Mouse (Mus musculus): ENCODE results near the gene Akna.

Akna gene

DNA sequence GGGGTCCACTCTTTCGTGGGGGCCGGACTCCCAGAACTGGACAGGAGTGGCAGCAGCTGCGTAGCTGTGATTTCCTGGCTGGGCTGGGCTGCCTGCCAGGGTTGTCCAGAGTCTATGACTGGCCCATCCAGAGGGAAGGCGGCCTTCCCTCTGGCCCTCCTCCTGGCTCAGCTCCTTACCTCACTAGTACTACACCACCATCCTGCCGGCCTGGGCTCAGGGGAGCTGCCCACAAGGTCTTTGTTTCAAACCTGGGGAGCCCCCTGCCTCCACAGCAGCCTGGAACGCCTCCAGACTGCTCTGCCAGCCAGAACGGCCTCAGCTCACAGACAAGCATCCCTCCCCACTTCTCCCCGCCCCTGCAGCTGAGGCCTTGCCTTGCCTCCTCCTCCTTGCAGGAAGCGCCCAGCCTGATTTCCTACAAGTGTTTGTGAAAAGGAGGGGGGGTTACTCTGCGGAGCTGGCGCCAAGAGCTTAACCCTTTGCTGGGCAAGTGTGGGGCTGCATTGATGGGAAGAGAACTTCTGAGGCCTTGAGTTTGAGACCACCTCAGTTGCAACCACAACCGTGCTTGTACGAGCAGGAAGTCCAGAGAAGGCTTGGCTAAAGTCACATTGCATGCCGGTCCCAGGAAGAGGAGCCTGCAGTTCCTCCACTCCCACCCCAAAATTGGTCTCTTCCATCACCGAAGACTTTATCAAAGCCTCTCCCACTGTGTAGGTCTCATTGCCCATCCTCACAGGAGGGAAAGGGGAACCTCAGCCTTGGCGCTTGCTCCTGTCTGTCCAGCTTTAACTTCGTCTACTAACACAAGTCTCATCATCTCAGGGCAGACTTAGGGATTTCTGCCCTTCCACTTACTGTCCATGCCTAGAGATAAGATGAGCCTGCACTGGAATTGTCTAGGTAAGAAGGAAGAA is at the start of gene Akna:
TSS of gene Akna (minus strand) at position 315 of the 920 bp plus-strand sequence.
- DNase-seq (ENCODE audit: low spot score), result peak; percentile 48

DNA sequence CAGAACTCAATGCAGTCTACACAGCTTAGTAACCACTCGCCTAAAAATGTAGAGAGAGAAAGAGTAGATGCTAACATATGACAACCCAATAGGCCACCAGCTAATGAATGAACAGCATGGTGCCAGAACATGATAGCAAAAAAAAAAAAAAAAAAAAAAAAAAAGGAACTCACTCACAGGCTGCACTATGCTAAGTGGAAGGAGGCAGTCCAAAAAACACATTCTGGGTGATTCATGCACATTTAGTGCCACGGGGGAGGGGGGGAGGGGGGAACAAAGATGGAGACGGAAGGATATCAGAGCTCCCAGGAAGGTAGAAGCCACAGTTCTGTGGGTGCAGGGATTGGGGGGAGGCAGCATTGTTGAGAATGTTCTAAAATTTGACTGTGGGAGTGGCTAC is 49.4 kb upstream of the Akna start:
- DNase-seq (ENCODE audit: low spot score), result no peak

DNA sequence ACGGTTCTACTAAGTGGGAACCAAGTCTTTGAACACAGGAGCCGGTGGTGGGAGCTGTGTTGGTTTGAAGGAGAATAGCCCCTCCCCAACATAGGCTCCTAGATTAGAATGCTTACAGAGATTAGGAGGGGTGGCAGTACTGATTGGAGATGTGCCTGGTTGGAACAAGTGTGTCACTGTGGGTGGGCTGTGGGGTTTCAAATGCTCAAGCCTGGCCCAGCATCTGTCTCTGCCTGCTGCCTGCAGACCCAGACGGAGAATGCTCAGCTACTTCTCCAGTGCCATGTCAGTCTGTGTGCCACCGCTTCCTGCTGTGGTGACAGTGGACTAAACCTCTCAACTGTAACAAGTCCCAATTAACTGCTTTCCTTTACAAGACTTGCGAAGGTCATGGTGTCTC is 47.4 kb upstream of the Akna start:
- no peak for DNase-seq (ENCODE audit: low spot score)

DNA sequence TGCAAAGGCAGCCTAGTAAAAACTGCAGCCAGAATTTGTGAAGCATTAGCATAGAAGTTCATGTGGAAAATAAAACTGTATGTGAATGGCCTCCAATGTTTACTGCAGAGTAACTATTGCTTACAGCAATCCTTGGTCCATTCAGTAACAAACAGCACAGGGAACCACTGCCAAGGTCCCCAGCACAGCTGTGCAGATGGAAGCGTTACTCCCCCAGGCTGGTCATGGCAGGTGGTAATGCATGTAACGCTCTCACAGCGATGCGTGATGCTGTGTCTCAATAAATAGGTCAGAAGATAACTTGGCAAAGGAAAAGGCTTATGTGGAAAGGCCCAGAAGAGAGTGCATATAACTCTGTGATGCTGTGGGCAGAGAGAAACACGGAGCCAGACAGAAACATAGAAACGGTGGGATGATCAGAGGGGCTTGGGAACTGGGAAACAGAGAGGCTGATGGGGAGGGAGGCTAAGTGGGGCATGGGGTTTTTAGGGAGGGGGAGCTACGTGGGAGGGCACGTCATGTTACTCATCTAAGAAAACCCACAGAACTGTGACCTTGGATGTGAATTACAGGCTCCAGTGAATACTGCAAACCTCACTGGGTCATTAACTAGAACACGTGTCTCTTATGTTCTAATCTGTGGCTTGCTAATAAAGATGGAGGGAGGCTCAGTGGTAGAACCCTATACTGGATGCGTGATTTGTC is 41.4 kb upstream of the Akna start:
- DNase-seq (ENCODE audit: low spot score), result no peak

DNA sequence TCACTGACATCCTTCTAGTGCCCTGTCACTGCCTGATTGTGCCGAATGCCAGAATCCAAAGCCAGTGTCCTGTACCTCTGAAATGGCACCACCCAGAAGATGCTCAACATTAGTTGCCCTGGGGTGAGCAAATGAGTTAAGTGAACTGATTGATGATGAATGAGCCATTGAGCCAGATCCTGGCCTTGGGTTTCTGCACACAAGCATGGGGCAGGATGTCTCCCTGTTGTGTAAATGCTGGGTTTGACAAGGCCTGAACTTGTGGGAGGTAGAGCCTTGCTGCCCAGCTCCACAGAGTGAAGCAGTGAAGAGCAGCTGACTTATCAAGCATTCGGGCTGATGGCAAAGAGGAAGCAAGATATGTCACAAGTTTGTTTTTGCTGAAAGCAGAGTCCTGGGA is 39.9 kb upstream of the Akna start:
- no peak for DNase-seq (ENCODE audit: low spot score)

DNA sequence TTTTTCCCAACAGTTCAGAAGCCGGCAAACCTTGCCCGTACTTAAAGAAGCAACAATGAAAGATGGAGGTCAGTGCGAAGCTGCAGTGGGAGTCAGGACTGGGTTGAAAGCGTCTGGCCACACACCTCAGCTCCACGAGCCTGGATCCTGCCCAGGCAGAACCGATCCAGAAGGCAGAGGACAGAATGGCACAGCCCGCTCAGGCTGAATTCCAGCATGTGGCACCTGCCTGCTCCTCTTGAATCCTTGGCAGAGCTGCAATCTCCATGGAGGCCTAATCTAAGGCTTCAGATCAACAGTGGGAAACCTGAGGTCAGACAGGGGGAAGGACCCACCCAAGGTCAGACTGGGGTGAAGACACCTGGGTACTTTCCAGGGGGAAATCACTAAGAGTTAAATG is 38.5 kb upstream of the Akna start:
- DNase-seq (ENCODE audit: low spot score), result no peak

DNA sequence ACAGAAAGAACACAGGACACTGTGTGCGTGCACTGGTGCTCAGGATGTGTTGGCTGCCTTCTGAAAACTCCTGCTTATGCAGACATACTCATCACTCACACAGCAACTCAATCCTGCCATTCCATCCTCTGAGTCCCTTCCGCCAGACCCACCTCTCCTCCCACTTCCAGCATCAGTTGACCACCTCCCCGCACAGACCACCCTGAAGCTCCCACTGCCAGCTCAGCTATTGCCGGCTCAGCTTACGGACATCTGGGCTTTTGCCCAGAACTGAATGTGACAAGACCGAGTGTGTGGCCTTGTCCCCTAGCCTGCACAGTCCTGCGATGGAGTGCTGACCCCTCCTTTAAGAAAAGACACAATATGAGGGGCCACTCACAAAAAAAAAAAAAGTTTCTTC is 37.1 kb upstream of the Akna start:
- DNase-seq (ENCODE audit: low spot score), result no peak

DNA sequence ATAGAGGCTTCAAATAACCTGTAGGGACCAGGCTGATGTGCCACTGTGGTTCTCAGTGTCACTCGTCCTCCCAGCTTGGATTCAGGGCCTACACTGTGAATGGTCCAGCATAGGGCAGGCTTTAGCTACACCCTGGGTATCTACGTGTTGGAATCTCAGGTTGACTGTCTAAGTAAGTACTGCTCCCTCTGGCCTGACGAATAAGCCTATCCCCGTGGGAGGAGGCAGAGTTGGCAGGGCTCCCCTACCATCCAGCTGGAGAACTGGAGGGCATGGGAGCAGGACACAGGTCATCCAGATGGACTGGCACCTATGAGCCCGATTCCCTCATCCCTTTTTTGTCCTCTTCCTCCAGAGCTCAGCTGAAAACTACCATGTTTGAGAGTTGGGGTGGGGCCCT is 34.8 kb upstream of the Akna start:
- no peak for DNase-seq (ENCODE audit: low spot score)

DNA sequence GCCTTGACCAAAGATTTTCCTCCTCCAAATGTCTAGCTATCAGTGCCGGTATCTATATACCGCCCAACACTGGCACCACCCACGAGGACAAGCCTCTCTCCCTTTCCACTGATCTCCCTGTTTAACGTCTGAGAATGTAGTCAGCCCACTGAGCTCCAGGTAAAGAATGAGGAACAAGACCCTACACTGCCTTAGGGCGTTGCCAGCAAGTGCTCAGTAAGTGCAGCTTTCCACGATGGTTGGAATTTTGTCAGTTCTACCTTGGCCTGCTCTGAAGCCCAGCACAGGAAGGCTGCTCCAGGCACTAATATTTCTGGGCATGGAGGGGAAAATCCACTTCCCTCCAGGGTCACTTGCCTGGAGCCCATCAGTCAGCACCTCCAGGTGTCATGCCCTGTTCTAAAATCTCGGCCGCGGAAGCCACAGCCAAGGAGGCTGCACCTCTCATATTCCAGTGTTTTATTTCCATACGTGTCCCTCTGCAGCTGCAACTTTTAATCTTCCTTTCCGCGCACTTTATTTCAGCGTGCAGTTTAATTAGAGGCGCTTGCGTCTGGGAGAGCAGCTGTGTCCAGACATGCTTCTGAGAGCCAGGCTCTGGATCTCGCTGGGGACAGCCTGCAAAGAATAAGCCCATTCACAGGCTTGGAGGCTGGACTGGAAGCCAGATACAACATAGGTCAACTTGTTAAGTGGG is 34.1 kb upstream of the Akna start:
- no peak for DNase-seq (ENCODE audit: low spot score)

DNA sequence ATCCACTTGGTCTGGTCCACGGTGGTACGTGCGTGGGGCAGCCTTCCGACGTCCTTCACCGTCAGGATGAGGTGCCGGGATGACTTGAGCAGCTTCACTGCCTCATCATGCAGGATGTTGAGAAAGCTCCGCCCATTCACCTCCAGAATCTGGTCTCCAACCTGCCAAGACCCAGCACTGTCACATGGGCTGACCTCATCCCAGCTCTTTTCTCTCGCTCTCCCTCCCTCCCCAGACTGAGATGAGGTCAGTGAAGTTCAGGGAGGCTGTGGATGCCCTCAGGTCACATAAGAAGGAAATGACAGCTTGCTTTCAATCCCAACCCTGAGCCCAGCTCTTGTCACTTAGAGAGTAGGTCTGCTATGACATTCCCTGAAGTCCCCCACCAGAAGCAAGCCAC is 32.2 kb upstream of the Akna start:
- DNase-seq (ENCODE audit: low spot score), result no peak

DNA sequence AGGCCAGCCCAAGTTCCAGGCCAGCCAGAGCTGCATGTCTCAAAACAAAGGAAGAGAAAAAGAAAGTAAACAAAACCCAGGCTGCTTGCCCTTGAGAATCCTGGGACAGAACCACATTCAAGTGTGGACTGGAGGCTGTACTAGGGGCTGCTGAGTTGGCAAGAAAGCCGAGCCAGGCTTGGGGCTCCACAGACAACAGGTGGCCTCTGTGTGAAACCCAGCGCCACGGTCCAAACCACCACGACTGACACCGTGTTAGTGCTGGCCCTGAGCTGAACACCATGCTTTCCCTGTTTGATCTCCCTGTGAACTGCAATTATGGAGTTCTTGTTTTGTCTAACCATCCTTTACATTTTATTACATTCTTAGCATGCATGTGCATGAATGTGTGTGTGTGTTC is 27.9 kb upstream of the Akna start:
- no peak for DNase-seq (ENCODE audit: low spot score)

DNA sequence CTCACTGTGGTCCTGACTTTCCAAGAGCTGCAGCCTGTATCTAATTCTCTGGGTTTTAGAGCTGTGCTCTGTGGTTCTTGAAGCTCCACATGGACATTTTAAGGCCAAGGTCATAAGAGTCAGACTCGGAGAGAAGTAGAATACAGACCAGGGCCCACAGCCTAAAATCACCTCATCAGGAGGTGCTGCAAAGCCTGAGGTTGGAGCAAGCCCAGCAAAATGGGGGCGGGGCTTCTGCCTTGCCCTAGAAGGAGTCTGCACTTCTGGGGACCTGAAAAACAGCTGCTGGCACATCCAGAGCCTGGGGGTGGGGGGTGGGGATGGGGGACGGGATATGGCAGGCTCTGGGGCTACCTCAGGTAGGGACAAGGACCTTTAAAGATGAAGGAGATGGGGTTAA is 27.2 kb upstream of the Akna start:
- no peak for DNase-seq (ENCODE audit: low spot score)

DNA sequence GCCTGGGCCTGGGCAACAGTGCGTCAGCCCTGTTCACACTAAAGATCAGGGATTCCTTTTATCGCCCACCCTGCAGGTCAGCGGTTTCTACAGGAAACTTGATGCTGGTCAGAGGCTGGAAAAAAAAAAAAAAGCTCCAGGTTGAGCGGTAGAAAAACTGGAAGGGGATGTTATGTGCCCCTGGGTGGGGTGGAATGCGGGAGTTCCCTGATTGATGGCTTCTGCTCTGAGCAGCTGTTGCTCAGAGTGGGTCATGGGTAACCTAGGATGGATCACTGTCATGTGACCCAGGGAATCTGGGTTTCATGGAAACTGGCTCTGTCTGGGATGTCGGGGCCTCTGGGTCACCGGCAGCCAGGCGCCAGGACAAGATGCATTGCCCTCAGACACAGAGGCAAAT is 23.2 kb upstream of the Akna start:
- DNase-seq (ENCODE audit: low spot score), result no peak

DNA sequence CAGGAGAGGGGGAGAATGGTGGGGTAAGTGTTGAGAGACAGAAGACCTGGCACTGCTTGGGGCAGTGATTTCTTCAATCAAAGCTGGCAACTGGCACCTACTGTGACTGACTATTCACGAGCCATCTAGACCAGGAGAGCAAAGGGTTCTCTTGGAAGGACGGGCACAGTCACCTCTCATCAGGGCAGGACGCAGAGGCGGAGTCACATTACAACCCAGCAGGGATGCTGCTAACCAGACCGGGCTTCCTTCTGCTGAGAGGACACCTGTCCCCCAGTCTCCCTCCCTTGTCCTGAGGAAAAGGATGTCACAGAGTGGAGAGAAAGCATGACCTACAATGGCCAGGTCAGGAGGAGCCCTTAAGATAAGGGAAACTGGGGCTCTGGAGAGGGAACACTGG is 20.7 kb upstream of the Akna start:
- DNase-seq (ENCODE audit: low spot score), result no peak

DNA sequence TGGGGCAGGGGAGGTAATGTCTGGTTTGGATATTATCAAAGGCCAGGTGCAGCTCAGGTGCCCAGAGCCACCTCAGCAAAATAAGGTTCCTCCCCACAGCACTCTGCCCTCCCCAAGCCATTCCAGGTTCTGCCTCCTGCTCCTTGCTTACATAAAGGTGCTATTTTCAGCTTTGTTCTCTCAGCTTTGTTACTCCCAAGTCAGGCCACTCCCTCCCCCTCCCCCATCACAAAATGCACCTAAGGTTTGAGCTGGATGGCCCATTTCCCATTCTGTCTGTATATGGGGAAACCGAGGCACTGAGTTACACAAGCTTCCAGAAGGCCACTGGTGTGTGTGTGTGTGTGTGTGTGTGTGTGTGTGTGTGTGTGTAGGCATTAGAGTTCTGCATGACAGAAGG is 20.1 kb upstream of the Akna start:
- DNase-seq (ENCODE audit: low spot score), result no peak

DNA sequence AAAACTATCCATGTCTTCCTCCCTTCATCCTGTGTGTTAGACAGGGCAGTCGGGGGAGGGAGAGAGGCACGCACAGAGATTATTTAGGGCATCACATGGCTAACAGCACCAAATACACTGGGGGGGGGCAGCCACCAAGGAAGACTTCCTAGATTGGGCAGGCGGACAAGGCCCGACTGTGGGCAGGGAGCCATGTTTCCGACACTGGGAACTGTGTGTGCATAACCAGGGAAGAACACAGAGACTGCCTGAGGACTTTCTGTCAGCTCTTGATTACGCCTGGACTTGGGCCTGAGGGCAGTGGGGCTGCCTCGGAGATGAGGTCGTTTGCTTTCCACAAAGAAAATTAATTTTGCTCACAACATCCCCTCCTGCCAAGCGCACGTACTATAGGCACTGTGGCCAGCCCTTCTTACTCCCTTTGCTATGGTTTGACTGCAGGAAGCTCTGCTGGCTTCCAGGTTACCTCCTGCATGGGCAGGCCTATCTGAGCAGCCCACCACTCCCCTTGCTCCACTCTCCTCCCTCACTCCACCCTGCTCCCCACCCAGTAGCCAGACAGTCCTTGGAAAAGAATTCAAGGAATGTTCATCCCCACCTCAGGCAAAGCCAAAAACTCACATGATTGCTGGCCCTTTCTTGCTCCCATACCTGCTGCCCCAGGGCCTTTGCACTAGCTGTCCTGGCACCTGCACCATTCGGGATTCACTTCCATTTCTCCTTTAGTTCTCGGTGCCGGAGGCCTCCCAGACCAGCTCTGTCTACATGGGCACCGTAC is 17.2 kb upstream of the Akna start:
- DNase-seq (ENCODE audit: low spot score), result no peak

DNA sequence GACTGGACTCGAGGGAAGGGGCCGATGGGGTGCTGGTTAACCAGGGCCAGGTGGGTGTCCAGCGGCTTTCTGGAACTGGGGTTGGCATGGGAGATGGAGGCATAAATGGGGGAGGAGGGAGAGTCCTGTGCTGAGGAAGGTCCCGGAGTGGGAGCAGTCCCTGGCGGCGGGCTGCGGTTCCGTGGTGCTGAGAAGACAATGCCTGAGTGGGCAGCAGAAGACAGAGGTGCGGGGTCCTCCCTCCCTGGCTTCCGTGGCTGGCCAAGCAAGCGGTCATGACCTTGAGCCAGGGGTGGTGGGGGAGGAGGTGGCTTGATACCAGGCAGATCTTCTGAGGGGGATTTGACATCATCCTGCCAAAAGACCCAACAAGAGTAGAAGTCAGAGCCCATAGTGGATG is 15.1 kb upstream of the Akna start:
- DNase-seq (ENCODE audit: low spot score), result no peak

DNA sequence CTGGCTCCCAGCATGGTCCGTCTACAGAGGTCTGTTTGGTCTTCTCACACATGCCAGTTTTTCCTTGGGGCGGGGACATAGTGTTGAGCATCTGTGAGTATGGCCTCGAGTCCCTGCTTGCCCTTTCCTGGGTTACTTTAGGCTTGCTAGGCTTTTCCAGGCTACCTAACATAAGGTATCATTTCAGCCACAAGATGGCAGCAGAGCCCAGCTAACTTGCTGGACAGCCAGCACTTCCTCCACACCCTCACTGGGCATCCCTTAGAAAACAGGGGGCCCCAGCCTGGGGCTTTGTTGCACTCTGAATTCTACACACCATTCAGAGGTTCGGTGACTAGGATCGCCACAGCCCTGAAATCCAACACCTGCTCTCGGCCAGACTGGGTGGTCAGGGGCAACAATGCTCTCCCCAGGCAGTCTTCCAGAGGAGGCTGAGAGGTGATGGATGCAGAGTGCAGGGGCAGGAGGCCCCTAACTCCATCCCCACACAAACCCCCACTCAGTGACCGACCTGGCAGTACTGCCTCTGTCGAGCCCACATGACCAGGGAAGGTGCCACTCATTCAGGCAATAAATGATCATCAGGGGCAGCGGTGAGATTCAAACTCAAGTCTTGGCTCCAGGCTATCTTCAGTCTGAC is 14.3 kb upstream of the Akna start:
- peak; percentile 37 for DNase-seq (ENCODE audit: low spot score)

DNA sequence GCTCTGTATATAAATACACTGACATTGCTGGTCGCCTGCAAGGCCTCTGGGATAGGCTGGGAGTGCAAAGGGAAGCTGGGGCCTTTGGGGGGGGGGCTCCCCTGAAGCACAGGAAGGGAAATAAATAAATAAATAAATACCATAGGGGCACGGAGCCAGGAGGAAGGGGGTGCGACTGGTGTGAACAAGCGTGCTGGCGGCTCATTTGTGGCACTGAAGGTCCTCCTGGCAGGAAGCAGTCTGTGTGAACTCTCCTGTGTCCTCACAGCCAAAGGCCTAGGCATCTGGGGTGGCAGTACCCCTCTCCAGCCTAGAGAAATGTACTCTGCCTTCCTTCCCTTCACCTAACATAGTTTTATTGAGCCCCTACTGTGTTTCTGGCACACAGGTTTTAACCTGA is 11.8 kb upstream of the Akna start:
- no peak for DNase-seq (ENCODE audit: low spot score)

DNA sequence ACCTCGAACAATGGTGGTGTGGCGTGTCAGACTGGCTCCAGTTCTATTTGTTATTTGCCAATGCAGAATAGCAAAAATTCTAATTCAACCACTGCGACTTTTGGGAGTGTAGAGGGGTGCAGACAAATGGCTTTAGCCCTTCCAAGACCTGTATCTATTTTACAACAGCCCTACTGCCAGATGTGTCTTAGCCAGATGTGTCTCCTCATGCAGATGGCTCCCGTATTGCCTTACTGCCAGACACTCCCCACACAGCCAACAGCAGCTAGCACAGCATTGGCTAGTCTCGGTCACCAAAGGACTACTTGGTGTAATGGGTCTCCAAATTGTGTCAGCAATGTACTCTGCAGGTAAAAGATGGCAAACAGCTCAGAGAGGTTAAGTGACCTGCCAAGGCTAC is 8.1 kb upstream of the Akna start:
- DNase-seq (ENCODE audit: low spot score), result no peak

DNA sequence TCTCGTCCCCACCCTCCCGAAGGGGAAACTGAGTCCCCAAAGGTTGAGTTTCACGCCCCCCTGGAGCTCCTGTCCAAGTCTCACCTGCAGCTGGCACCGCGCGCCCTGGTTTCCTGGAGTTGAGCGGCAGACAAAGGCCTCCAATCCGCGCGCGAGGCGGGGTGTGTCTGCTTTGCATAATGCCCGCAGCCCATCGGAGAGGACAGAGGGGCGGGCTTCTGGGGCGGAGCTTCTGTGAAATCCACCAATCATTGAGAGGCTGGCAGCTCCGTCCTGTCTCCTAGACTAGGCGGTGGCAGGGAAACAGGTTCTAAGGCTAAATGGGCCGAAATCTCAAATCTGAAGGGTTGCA is 7.4 kb upstream of the Akna start:
- peak; percentile 74 for DNase-seq (ENCODE audit: low spot score)
